Mouse (Mus musculus) limb, embryonic 13.5 days (tissue): ENCODE results near the gene Phtf2. TPM values are rescaled to one million over a fixed set of nuclear protein-coding genes. Genes with fewer than 3 reads are reported as not detected.
A peak's percentile ranks its signal among the peaks of the same experiment; 100 is the strongest.
"Not testable (repeated sequence)": the region's sequence is repeated elsewhere in the genome, so short reads cannot be mapped to it uniquely, and the experiment has no call there.

Experiments
- ATAC-seq: fragments of 200-750 bp; cut with Nextera tagmentation; 2 replicates; pipeline ENCODE4 v1.8.0; 2017; ENCODE audit warnings: low read depth, moderate number of reproducible peaks, moderate TSS enrichment; ENCODE audit not compliant: low FRiP score
- H3K27ac ChIP-seq: fragments of 300-500 bp; sonication (generic); 2 replicates; pipeline ENCODE4 v1.5.1; 2015; ENCODE audit warnings: inconsistent platforms, mild to moderate bottlenecking, moderate library complexity
- H3K27me3 ChIP-seq: fragments of 300-500 bp; sonication (generic); 2 replicates; pipeline ENCODE4 v1.6.1; 2015; ENCODE audit warnings: mild to moderate bottlenecking, inconsistent platforms
- H3K36me3 ChIP-seq: fragments of 300-500 bp; sonication (generic); 2 replicates; pipeline ENCODE4 v1.6.1; 2015; ENCODE audit warnings: inconsistent platforms, mild to moderate bottlenecking, moderate library complexity
- H3K4me1 ChIP-seq: fragments of 300-500 bp; sonication (generic); 2 replicates; pipeline ENCODE4 v1.6.1; 2015; ENCODE audit warnings: inconsistent platforms
- H3K4me2 ChIP-seq: fragments of 300-500 bp; sonication (generic); replicated peaks from 2 replicates; pipeline ENCODE4 v1.6.1; 2015; ENCODE audit warnings: inconsistent platforms, mild to moderate bottlenecking, moderate library complexity
- H3K4me3 ChIP-seq: fragments of 300-500 bp; sonication (generic); 2 replicates; pipeline ENCODE4 v1.5.1; 2015; ENCODE audit warnings: moderate library complexity, mild to moderate bottlenecking, inconsistent platforms
- H3K9ac ChIP-seq: fragments of 300-500 bp; sonication (generic); 2 replicates; pipeline ENCODE4 v1.6.1; 2015; ENCODE audit warnings: mild to moderate bottlenecking, inconsistent platforms
- H3K9me3 ChIP-seq: fragments of 300-500 bp; sonication (generic); 2 replicates; pipeline ENCODE4 v1.6.1; 2016; ENCODE audit warnings: inconsistent platforms
- WGBS: fragments of 180-500 bp; shearing (Covaris S2); methylation state at CpG from one replicate; pipeline ENCODE4 v1.1.7; 2015; 5-methylcytosine and 5-hydroxymethylcytosine counted together
- polyA plus RNA-seq: library from polyadenylated mRNA; unstranded; fragments of >200 nt; fragmentation: Nextera tagmentation; extraction: Ambion mirVana; gene quantifications from 2 replicates; pipeline ENCODE4 v1.2.1, GENCODE M21; 2015

Phtf2 gene
- polyA plus RNA-seq, 1 experiment from 2014 or later, result 15.7 TPM

DNA sequence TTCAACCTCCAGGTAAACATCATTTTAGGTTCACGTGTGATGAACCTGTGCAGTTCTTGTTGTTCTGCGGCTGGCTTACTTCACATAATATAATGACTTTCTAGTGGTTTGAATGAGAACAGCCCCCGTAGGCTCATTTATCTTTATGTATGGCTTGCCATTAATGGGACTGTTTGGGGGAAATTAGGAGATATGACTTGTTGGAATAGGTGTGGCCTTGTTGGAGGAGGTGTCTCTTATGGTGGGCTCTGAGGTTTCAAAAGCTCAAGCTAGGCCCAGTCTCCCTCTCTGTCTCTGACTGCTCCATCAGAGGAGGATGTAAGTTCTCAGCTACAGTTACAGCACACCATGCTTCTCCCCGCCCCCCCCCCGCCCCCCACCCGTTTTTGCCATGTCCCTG is 71.5 kb downstream of the Phtf2 start:
- ATAC-seq, result no peak
- no peak overlapping the region for H3K4me3 ChIP-seq
- no peaks in the 10 kb centered on the region for H3K4me1 ChIP-seq
- no peak overlapping the region for H3K4me2 ChIP-seq
- H3K36me3 ChIP-seq, result 0 out of 2 replicates have a peak, but pooled peaks cover 4% of the 10 kb centered on the region
- no peak overlapping the region for H3K9ac ChIP-seq
- no peaks in the 10 kb centered on the region for H3K27me3 ChIP-seq
- H3K27ac ChIP-seq, result no peak overlapping the region
- no peaks in the 10 kb centered on the region for H3K9me3 ChIP-seq
- WGBS, result 75% methylated on average over 6 of the region's 6 CpGs

- WGBS, result 76% methylated on average over 5 of the region's 5 CpGs
- ATAC-seq, result no peak
- peaks cover 34% of the 10 kb centered on the region for H3K36me3 ChIP-seq
- H3K27ac ChIP-seq, result no peak overlapping the region
- H3K27me3 ChIP-seq, result no peaks in the 10 kb centered on the region
- no peaks in the 10 kb centered on the region for H3K9me3 ChIP-seq
- H3K4me3 ChIP-seq, result no peak overlapping the region
- no peak overlapping the region for H3K4me2 ChIP-seq
- H3K9ac ChIP-seq, result no peak overlapping the region
- H3K4me1 ChIP-seq, result no peaks in the 10 kb centered on the region
These were observed 86.0 kb downstream of the Phtf2 start for GRCm38 (mm10) chr5:20795932-20796331.

GRCm38 (mm10) chr5:20791793-20792554 is 90.0 kb downstream of the Phtf2 start:
- H3K4me3 ChIP-seq, result no peak overlapping the region
- H3K27ac ChIP-seq, result no peak overlapping the region
- H3K4me1 ChIP-seq, result no peaks in the 10 kb centered on the region
- H3K27me3 ChIP-seq, result no peaks in the 10 kb centered on the region
- WGBS, result 87% methylated on average over 10 of the region's 10 CpGs
- H3K9ac ChIP-seq, result no peak overlapping the region
- H3K9me3 ChIP-seq, result no peaks in the 10 kb centered on the region
- no peak for ATAC-seq
- no peak overlapping the region for H3K4me2 ChIP-seq
- peaks cover 42% of the 10 kb centered on the region for H3K36me3 ChIP-seq

GRCm38 (mm10) chr5:20786471-20786870 is 95.5 kb downstream of the Phtf2 start:
- not testable (repeated sequence) for H3K4me1 ChIP-seq, ATAC-seq, H3K27me3 ChIP-seq, H3K9me3 ChIP-seq, H3K4me3 ChIP-seq, H3K9ac ChIP-seq, H3K4me2 ChIP-seq, H3K27ac ChIP-seq
- WGBS, result 87% methylated on average over 4 of the region's 5 CpGs
- peaks cover 23% of the 10 kb centered on the region; the same call in 1 of the 2 replicates for H3K36me3 ChIP-seq

DNA sequence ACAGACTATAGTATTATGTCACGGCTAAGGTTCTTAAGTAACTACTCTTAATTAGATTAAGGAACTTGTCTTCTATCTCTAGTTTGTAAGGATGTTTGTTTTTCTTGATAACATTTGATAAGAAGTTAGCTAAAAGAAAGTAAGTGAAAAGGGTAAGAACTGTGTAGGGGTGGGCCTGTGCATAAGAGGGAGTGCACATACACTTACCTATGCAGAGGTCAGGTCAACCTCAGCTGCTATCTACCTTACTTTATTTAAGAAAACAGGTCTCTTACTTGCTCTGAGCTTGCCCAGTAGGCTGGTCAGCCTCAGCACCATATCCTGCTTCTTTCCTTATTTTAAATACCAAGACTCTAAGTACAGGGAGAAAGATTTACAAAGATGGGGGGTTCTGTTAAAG is 100.8 kb downstream of the Phtf2 start:
- Histone ChIP-seq H3K9ac (no peak overlapping the region), H3K27ac (no peak overlapping the region), H3K4me1 (peaks cover 12% of the 10 kb centered on the region), H3K36me3 (peaks cover 7% of the 10 kb centered on the region; the same call in 1 of the 2 replicates), H3K27me3 (no peaks in the 10 kb centered on the region), H3K4me2 (no peak overlapping the region), H3K9me3 (no peaks in the 10 kb centered on the region), H3K4me3 (no peak overlapping the region)
- ATAC-seq, result no peak
- WGBS, result 93% methylated on average over 1 of the region's 1 CpGs

DNA sequence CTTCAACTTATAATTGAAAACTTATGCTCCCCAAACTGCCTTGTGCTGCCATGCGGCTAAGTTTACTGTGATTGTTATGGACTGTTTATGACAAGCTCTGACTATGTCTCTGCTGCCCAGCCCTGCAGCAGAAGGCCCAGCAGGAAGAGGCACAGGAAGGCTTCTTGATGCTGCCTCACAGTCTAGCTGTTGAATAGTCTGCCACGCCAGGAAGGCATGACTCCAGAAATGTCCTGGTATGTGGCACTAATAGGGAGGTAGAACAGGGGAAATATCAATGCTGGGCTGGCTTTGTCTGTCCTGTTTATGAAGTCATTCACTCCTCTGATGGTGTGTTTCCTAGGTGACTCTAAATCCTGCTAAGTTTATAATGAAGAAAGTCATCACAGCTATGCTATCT is 102.7 kb downstream of the Phtf2 start:
- H3K4me1 ChIP-seq, result peaks cover 12% of the 10 kb centered on the region
- no peak overlapping the region for H3K4me3 ChIP-seq
- no peaks in the 10 kb centered on the region for H3K27me3 ChIP-seq
- H3K4me2 ChIP-seq, result no peak overlapping the region
- no peak overlapping the region for H3K9ac ChIP-seq
- H3K27ac ChIP-seq, result no peak overlapping the region
- no peak; the same call in 1 of the 2 replicates for ATAC-seq
- no peaks in the 10 kb centered on the region for H3K9me3 ChIP-seq
- 29% methylated on average over 2 of the region's 2 CpGs for WGBS
- H3K36me3 ChIP-seq, result peaks cover 7% of the 10 kb centered on the region; the same call in 1 of the 2 replicates

GRCm38 (mm10) chr5:20778274-20778984 is 103.5 kb downstream of the Phtf2 start:
- Histone ChIP-seq H3K4me1 (peaks cover 12% of the 10 kb centered on the region), H3K27ac (peak overlapping the region; percentile 33; the same call in 1 of the 2 replicates), H3K4me2 (no peak overlapping the region), H3K9me3 (no peaks in the 10 kb centered on the region), H3K36me3 (peaks cover 7% of the 10 kb centered on the region; the same call in 1 of the 2 replicates), H3K4me3 (no peak overlapping the region), H3K9ac (no peak overlapping the region), H3K27me3 (no peaks in the 10 kb centered on the region)
- WGBS, result 60% methylated on average over 8 of the region's 8 CpGs
- ATAC-seq, result no peak

DNA sequence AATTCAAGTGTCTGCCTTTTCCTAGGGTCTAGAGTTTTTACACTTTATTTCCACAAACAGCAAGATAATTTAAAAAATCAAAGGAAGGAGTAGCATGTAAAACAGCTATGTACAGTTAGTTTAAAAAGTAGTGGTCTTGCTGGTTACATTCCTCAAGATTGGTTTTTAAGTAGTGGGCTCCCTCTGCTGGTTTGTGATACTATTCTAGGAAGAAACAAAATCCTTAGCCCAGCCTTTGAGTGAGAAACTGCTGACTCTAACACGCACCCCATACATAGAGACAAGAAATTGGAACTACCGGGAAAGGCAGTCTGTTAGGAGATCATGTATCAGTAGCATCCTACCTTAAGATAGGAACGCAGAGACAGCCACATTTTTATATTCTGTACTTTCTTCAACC is 108.6 kb downstream of the Phtf2 start:
- Histone ChIP-seq H3K4me1 (peaks cover 2% of the 10 kb centered on the region), H3K4me2 (no peak overlapping the region), H3K36me3 (peaks cover 16% of the 10 kb centered on the region), H3K9me3 (no peaks in the 10 kb centered on the region), H3K27ac (no peak overlapping the region), H3K4me3 (no peak overlapping the region), H3K27me3 (no peaks in the 10 kb centered on the region), H3K9ac (no peak overlapping the region)
- WGBS, result 69% methylated on average over 3 of the region's 3 CpGs
- peak; percentile 15; the same call in 1 of the 2 replicates for ATAC-seq

DNA sequence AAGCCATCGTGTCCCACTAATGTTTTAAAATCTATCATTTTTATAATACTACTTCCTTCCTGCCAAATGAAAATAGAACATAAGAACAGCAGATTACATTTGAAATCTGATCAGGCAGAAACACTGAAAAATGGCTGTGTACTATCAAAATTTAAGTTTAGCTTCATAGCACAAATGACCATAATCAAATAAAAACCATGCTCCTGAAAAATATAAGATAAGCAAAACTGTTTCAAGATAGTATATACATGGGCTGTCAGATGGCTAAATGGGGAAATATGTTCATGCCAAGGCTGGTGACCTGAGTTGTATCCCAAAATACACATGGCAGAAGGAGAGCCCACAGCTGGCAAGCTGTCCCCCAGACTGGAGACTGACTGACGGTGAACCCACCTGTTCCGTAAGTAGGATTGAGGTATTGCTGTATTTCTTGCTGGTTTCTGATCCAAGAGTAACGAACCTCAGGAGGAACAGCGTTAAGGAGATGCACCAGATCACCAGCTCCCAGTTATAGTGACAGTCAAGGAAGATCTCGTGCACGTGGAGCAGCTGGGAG is 116.5 kb downstream of the Phtf2 start:
- WGBS, result 88% methylated on average over 7 of the region's 7 CpGs
- Histone ChIP-seq H3K27me3 (no peaks in the 10 kb centered on the region), H3K36me3 (peaks cover 22% of the 10 kb centered on the region), H3K4me1 (no peaks in the 10 kb centered on the region), H3K9ac (no peak overlapping the region), H3K4me2 (no peak overlapping the region), H3K4me3 (no peak overlapping the region), H3K9me3 (no peaks in the 10 kb centered on the region), H3K27ac (no peak overlapping the region)
- ATAC-seq, result no peak

GRCm38 (mm10) chr5:20762441-20762840 is 119.5 kb downstream of the Phtf2 start:
- WGBS, result 94% methylated on average over 3 of the region's 3 CpGs
- not testable (repeated sequence) for H3K4me2 ChIP-seq, ATAC-seq

GRCm38 (mm10) chr5:20760368-20761162 is 121.4 kb downstream of the Phtf2 start:
- Histone ChIP-seq H3K4me3 (no peak overlapping the region), H3K4me2 (no peak overlapping the region), H3K9ac (no peak overlapping the region), H3K9me3 (no peaks in the 10 kb centered on the region), H3K36me3 (peaks cover 17% of the 10 kb centered on the region), H3K27ac (no peak overlapping the region), H3K4me1 (no peaks in the 10 kb centered on the region), H3K27me3 (no peaks in the 10 kb centered on the region)
- WGBS, result 91% methylated on average over 12 of the region's 12 CpGs
- no peak for ATAC-seq

More at GRCm38 (mm10) chr5:20762441-20762840, 119.5 kb downstream of the Phtf2 start:
- not testable (repeated sequence) for H3K9me3 ChIP-seq, H3K27me3 ChIP-seq, H3K27ac ChIP-seq, H3K4me1 ChIP-seq, H3K4me3 ChIP-seq, H3K9ac ChIP-seq
- peaks cover 21% of the 10 kb centered on the region for H3K36me3 ChIP-seq
